Mouse (Mus musculus): ENCODE data around the gene 4930544D05Rik. TPM values are rescaled to one million over a fixed set of nuclear protein-coding genes. Genes with fewer than 3 reads are reported as not detected.

Gene 4930544D05Rik
- total RNA-seq, 1 experiment from 2014 or later, result not detected

Other genes starting within 250 kb of the 4930544D05Rik start
- 4.9 and 5.5 TPM in 2 replicates for gene Pelp1, start 205.8 kb upstream of the 4930544D05Rik start, total RNA-seq (2017)
- gene Arrb2, start 183.2 kb upstream of the 4930544D05Rik start, total RNA-seq (2017), result 278 and 300 TPM in 2 replicates
- gene Med11, start 163.9 kb upstream of the 4930544D05Rik start, total RNA-seq (2017), result 43.7 and 46.3 TPM in 2 replicates
- 0.37 and 0.58 TPM in 2 replicates for gene Zmynd15, start 156.4 kb upstream of the 4930544D05Rik start, total RNA-seq (2017)
- 0.74 TPM in 1 of 2 replicates, not detected in the other for gene Cxcl16, start 155.9 kb upstream of the 4930544D05Rik start, total RNA-seq (2017)
- gene Tm4sf5, start 110.6 kb upstream of the 4930544D05Rik start, total RNA-seq (2017), result not detected in 2 replicates
- gene Vmo1, start 101.2 kb upstream of the 4930544D05Rik start, total RNA-seq (2017), result not detected in 2 replicates
- not detected in 2 replicates for gene Gltpd2, start 96.7 kb upstream of the 4930544D05Rik start, total RNA-seq (2017)
- 124 and 133 TPM in 2 replicates for gene Psmb6, start 90.5 kb upstream of the 4930544D05Rik start, total RNA-seq (2017)
- gene Gm40193, start 82.9 kb upstream of the 4930544D05Rik start, total RNA-seq (2017), result not detected in 2 replicates
- gene Pld2, start 75.8 kb upstream of the 4930544D05Rik start, total RNA-seq (2017), result 0.86 and 4.3 TPM in 2 replicates
- 21.8 and 23.1 TPM in 2 replicates for gene Mink1, start 53.0 kb upstream of the 4930544D05Rik start, total RNA-seq (2017)
- 1.7 TPM in 1 of 2 replicates, not detected in the other for gene Chrne, start 3.4 kb downstream of the 4930544D05Rik start, total RNA-seq (2017)
- gene Gp1ba, start 23.3 kb downstream of the 4930544D05Rik start, total RNA-seq (2017), result 1.4 and 1.7 TPM in 2 replicates
- 261 and 283 TPM in 2 replicates for gene Rnf167, start 31.4 kb downstream of the 4930544D05Rik start, total RNA-seq (2017)
- gene Slc25a11, start 31.6 kb downstream of the 4930544D05Rik start, total RNA-seq (2017), result 75.8 and 82.8 TPM in 2 replicates
- gene Pfn1, start 38.8 kb downstream of the 4930544D05Rik start, total RNA-seq (2017), result 683 and 728 TPM in 2 replicates
- gene Eno3, start 41.4 kb downstream of the 4930544D05Rik start, total RNA-seq (2017), result 16.7 and 21.2 TPM in 2 replicates
- 49.2 and 55.3 TPM in 2 replicates for gene Spag7, start 53.6 kb downstream of the 4930544D05Rik start, total RNA-seq (2017)
- gene Camta2, start 72.3 kb downstream of the 4930544D05Rik start, total RNA-seq (2017), result 24.1 and 36.1 TPM in 2 replicates
- gene Inca1, start 84.3 kb downstream of the 4930544D05Rik start, total RNA-seq (2017), result 0.37 TPM in 1 of 2 replicates, not detected in the other
- 27.6 and 28.0 TPM in 2 replicates for gene Kif1c, start 84.7 kb downstream of the 4930544D05Rik start, total RNA-seq (2017)
- 2.6 and 2.8 TPM in 2 replicates for gene Zfp3, start 148.4 kb downstream of the 4930544D05Rik start, total RNA-seq (2017)
- 15.1 and 25.1 TPM in 2 replicates for gene Scimp, start 196.7 kb downstream of the 4930544D05Rik start, total RNA-seq (2017)
- 76.0 and 84.5 TPM in 2 replicates for gene Rabep1, start 228.9 kb downstream of the 4930544D05Rik start, total RNA-seq (2017)